Mouse (Mus musculus) hindbrain, embryonic 14.5 days (tissue): ENCODE data around the gene Vmn2r104. TPM values are rescaled to one million over a fixed set of nuclear protein-coding genes. Genes with fewer than 3 reads are reported as not detected.

Source experiments
- ATAC-seq: fragments of 200-750 bp; cut with Nextera tagmentation; 2 replicates; pipeline ENCODE4 v1.8.0; 2017; ENCODE audit warnings: moderate number of reproducible peaks, mild to moderate bottlenecking, moderate TSS enrichment, moderate library complexity; ENCODE audit not compliant: low FRiP score
- DNase-seq: peaks from one replicate; pipeline ENCODE4 v3.0.0-alpha.2; 2015; ENCODE audit warnings: low spot score
- H3K27ac ChIP-seq: fragments of 300-500 bp; sonication (generic); 2 replicates; pipeline ENCODE4 v1.5.1; 2014; ENCODE audit warnings: mild to moderate bottlenecking, moderate library complexity
- H3K27me3 ChIP-seq: fragments of 300-500 bp; sonication (generic); 2 replicates; pipeline ENCODE4 v1.6.1; 2014; ENCODE audit warnings: mild to moderate bottlenecking, low read length, mixed read lengths; ENCODE audit not compliant: control insufficient read depth, insufficient read depth
- H3K36me3 ChIP-seq: fragments of 300-500 bp; sonication (generic); replicated peaks from 2 replicates; pipeline ENCODE4 v1.6.1; 2014; ENCODE audit not compliant: control insufficient read depth, insufficient read depth
- H3K4me1 ChIP-seq: fragments of 300-500 bp; sonication (generic); replicated peaks from 2 replicates; pipeline ENCODE4 v1.6.1; 2014; ENCODE audit warnings: antibody characterized with exemption, low read length, mixed read lengths; ENCODE audit not compliant: control insufficient read depth, insufficient read depth
- H3K4me2 ChIP-seq: fragments of 300-500 bp; sonication (generic); replicated peaks from 2 replicates; pipeline ENCODE4 v1.6.1; 2014; ENCODE audit warnings: mild to moderate bottlenecking, moderate library complexity
- H3K4me3 ChIP-seq: fragments of 300-500 bp; sonication (generic); replicated peaks from 2 replicates; pipeline ENCODE4 v1.5.1; 2014; ENCODE audit warnings: mild to moderate bottlenecking, low read length
- H3K9ac ChIP-seq: fragments of 300-500 bp; sonication (generic); 2 replicates; pipeline ENCODE4 v1.6.1; 2014
- H3K9me3 ChIP-seq: fragments of 300-500 bp; sonication (generic); 2 replicates; pipeline ENCODE4 v1.6.1; 2016; ENCODE audit warnings: low read length; ENCODE audit not compliant: control insufficient read depth
- WGBS: fragments of 180-500 bp; shearing (Covaris S2); extraction: QIAGEN DNeasy Blood & Tissue Kit; methylation state at CpG from one replicate; pipeline ENCODE4 v1.1.7; 2014; 5-methylcytosine and 5-hydroxymethylcytosine counted together
- polyA plus RNA-seq: library from polyadenylated mRNA; unstranded; fragments of >200 nt; fragmentation: Nextera tagmentation; extraction: Ambion mirVana; gene quantifications from 2 replicates; pipeline ENCODE4 v1.2.1, GENCODE M21; 2014

The Vmn2r104 gene
- polyA plus RNA-seq, result not detected in 2 replicates

DNA sequence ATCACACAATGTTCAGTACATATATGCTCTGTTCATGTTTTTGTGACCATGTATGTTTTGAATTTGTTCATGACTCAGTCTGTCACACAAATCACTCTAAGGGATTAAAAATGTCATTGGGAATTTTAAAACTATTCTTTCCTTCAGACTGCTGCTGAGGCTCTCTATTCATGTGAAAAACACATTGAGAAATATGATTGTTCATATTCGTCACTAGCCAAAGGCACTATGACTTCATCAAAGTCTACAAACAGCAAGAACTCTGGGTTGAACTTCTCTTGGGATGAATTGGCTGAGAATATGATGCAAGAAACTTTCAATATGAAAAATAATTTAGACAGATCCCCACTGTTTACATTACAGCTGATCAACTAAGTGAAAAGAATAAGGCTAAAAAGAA is at the start of gene Vmn2r104:
Vmn2r104 (minus strand) TSS at position 101 of the 400 bp plus-strand sequence.
- DNase-seq (no peak), ATAC-seq (no peak)
- no peak within 1 kb of the TSS for H3K27ac ChIP-seq
- H3K4me1 ChIP-seq, result no peaks in the 10 kb centered on the region
- H3K27me3 ChIP-seq, result no peaks in the 10 kb centered on the region
- H3K9me3 ChIP-seq, result peaks cover 49% of the 10 kb centered on the region
- H3K4me3 ChIP-seq, result no peak within 1 kb of the TSS
- no peak within 1 kb of the TSS for H3K9ac ChIP-seq
- 94% methylated on average over 1 of the region's 1 CpGs for WGBS
- no peak within 1 kb of the TSS for H3K4me2 ChIP-seq
- H3K36me3 ChIP-seq, result no peaks in the 10 kb centered on the region

DNA sequence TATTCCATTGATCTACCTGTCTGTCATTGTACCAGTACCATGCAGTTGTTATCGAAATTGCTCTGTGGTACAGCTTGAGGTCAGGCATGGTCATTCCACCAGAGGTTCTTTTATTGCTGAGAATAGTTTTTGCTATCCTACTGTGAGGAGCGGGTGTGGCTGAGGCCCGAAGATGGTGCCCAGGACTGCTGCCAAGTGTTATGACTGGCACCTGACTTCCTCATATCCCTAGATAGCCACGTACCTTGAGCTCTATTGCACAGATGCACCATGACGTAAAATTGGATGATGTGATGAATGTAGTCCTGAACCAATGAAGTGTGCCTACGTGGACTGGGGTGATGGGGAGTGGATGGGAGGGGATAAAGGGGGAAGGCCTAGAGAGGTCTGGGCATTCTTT is 26.0 kb upstream of the Vmn2r104 start:
- H3K4me1 ChIP-seq, result no peaks in the 10 kb centered on the region
- 80% methylated on average over 6 of the region's 6 CpGs for WGBS
- no peak overlapping the region for H3K27ac ChIP-seq
- DNase-seq (no peak), ATAC-seq (no peak)
- no peak overlapping the region for H3K4me3 ChIP-seq
- no peaks in the 10 kb centered on the region for H3K36me3 ChIP-seq
- H3K27me3 ChIP-seq, result no peaks in the 10 kb centered on the region
- no peak overlapping the region for H3K9ac ChIP-seq
- H3K4me2 ChIP-seq, result no peak overlapping the region
- peaks cover 24% of the 10 kb centered on the region for H3K9me3 ChIP-seq

DNA sequence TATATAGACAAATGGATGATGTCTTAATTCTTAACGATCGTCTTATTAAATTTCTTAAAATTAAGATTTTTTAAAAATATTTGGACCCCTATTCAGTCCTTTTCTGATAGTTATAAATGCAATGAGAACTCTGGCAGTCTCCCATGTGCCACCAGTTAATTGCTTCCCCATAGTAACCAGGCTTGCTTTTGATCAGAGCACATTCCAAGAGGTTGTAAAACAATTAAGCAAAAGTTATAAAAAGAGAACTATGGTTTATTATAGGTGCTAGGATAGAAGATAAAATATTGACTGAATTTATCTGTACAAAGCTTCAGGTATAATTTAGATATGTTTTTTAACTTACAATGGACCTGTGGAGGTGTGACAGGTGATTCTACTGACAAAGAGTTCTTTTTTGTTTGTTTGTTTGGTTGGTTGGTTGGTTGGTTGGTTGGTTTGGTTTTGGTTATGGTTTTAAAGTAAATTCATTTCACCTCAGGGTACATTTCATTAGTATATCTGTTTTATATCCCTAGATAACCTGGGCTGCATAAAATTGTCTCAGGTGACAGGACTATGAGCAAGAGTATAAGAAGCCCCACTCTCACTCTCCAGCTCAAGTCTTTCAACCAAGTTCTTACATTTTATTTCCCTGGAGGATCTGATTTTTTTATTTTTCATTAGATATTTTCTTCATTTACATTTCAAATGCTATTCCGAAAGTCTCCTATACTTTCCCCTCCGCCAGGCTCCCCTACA is 23.7 kb upstream of the Vmn2r104 start:
- Histone ChIP-seq H3K4me1 (no peaks in the 10 kb centered on the region), H3K36me3 (no peaks in the 10 kb centered on the region), H3K27ac (no peak overlapping the region), H3K4me3 (no peak overlapping the region), H3K4me2 (no peak overlapping the region), H3K27me3 (no peaks in the 10 kb centered on the region), H3K9ac (no peak overlapping the region), H3K9me3 (peaks cover 21% of the 10 kb centered on the region)
- DNase-seq (no peak), ATAC-seq (no peak)
- WGBS, result 94% methylated on average over 4 of the region's 4 CpGs

Other genes starting within 250 kb of the Vmn2r104 start
- not detected in 2 replicates for gene Fpr-rs7, start 65.9 kb upstream of the Vmn2r104 start, polyA plus RNA-seq
- gene Fpr-rs6, start 134.8 kb upstream of the Vmn2r104 start, polyA plus RNA-seq, result not detected in 2 replicates
- not detected in 2 replicates for gene Vmn2r105, start 186.7 kb upstream of the Vmn2r104 start, polyA plus RNA-seq
- gene Vmn2r106, start 237.2 kb upstream of the Vmn2r104 start, polyA plus RNA-seq, result not detected in 2 replicates